Mouse (Mus musculus): ENCODE data around the gene Upb1.
"Not testable (repeated sequence)": the region's sequence is repeated elsewhere in the genome, so short reads cannot be mapped to it uniquely, and the experiment has no call there.

Upb1 gene

DNA sequence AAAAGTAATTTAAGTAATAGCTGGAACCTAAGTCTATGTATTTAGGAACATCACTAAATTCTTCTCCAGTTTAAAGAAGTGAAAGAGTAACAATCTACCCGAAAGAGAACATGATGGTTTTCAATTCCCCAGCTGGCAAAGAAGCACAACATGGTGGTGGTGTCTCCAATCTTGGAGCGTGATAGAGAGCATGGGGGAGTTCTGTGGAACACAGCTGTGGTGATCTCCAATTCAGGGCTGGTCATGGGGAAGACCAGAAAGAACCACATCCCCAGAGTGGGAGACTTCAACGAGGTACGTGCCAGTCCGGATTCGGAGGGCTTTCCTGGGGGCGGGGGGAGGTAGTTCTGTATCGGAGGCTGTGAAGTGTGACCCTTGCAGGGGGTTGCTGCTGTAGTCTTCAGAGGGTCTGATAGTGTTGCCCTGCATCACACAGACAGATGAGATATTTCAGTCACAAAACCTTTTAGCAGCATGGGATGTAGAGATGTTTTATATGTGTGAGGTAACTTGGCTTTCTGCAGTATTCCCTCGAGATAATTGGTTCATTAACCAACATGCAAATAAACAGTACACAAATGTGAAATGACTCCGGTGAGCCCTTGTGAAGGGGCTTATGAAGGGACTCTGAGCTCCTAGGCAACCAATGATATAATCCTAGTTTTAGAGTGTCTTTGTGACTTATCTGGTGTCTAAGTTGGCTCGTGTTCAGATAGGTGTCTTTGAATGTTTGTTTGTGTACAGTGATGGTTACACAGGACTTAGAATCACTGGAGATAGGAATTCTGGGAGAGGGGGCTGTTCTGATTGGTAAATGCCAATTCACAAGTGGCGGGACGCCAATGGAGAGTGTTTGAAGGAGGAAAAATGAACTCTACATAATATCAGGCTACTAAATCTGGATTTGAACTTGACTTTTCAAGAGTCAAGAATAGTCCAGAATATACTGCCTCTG, 27.4 kb downstream of the Upb1 start:
- DNase-seq = no peak

DNA sequence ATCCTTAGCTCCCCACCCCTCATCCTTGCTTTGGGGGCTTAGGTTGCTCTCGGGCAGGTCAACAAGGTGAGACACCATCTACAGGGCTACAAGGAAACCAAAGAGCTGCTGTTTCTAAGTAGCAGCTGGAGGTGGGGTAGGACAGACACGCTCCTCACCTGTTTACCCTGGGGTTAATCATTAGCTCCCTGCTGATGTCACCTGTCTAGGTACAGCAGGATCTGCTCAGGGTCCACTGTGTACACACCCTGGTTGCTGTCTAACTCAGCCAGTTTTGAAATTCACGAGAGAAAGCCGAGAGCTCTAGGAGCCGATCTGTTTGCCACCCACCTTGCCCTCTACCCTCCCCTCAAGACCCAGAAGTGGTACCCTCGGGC, 28.1 kb downstream of the Upb1 start:
- no peak for DNase-seq

DNA sequence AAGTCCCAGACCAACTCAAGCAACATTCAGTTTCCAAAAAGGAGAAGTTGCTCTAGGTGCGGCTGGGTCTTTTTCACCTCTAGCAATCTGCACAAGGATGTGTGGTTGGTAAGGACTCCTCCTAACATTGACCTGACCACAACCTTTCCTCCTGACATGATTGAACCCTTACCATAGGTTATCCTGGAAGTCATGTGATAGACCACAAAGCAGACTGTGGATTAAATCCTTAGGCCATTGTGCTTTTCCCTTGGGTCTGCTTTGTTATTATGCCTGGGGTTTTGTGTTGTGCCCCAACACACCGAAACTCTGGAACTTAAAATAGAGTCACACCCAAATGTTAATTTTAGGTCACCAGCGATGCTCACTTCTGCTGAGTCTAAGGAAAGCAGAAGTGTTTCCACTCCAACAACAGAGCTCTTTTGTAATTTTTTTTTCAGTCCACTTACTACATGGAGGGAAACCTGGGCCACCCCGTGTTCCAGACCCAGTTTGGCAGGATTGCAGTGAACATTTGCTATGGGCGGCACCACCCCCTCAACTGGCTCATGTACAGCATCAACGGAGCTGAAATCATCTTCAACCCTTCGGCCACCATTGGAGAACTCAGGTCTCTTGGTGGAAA, 28.7 kb downstream of the Upb1 start:
- no peak for DNase-seq

DNA sequence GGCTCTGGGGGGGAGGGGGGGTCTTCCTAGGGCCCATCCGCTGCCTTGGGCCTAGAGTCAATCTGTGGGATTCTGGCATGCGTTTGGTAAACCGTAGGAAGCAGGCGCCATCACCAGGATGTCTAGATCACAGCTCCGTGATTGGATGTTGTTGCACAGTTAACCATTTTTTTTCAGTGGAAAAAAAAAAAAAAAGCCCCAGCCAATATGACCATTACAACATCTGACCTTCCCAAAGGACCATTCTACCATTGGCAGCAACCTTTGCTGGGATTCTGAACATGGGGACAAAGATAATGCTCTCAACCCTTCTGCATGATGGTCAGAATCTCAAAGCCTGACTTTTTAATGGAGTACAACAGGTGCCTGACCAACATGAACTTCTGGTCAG, 29.2 kb downstream of the Upb1 start:
- DNase-seq = no peak

DNA sequence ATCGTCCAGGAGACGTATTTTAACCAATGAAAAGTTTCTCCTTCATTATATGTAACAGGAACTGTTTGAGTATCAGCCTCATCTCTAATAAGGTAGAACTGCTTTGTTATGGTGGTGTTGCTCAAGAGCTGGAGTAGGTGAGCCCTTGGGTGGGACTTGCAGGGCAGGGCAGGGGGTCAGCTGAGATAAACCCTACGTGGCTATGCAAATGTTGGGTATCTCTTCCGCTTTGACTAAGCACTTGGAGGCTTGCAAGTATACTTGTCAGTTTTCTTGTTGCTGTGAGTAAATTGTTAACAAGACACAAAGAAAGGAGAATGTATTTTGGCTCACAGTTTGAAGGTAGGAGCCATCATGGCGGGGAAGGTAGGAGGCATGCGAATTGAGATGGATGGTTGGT, 29.7 kb downstream of the Upb1 start:
- DNase-seq = no peak

DNA sequence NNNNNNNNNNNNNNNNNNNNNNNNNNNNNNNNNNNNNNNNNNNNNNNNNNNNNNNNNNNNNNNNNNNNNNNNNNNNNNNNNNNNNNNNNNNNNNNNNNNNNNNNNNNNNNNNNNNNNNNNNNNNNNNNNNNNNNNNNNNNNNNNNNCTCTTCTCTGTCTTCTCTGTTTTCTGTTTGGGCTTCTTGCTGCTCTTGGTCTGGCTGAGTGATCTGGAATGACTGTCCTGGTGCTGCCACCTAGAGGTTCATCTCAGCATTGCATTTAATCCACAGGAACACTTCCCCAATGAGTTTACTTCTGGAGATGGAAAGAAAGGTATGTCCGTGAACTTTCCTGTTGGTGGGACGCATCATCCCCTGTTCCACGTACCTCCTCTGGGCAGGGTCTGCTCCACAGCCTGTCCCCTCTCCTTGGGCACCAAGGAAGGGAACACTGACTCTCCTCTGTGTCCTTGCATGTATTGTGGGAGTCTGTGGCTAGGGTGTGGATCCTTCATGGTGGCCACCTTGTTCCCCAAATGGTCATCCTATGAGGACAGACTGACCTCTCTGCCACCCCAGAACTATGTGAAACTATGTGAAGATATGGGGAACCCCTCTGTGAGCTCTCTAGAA, 35.8 kb downstream of the Upb1 start:
- peak; percentile 95 for DNase-seq

DNA sequence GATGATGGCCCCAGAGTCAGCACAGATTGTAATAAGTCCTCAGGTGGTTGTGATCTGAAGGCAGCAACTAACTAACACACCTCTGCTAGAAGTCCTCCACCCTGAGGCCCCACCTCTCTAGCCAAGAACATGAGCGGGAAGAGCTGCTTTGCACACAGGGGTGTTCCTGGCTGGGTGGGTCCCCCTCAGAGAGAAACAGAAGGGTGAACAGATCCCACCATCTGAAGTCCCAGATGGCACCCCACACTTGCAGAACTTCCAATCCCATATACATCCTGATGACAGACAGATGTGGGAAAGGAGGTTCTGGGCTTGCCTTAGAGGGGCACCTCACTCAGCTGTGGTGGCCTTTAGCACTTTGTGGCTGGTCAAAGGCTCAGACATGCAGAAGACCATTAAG, 36.4 kb downstream of the Upb1 start:
- DNase-seq = no peak

DNA sequence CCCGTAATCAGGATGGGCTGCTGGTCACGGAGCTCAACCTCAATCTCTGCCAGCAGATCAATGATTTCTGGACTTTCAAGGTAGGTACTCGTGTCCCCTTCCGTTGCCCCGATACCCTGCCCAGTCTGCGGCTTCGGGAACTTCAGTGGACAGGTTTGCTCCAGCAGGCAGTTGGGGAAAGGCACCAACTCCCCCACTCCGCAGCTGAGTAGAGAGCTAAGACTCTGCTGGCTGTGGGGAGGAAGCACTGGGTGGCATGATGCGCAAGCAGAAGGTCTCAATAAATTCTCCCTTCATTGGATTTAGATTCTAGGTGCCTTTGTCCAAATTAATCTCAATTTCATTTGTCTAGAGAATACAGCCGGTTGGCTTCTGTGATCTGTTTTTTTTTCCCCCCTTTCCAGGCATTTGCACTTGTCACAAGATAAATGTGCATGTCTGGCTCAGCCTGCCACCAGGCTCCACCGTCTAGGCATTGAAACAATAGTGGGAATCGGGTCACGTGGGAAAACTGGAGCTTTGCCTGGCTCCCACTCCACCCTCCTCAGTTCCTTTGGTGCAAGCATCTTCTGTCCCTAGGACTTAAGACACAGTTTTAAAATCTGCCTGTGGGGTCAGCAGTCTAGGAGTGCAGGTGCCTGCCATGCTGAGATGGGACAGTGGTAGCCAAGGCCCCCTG, 37.4 kb downstream of the Upb1 start:
- peak; percentile 86 for DNase-seq

DNA sequence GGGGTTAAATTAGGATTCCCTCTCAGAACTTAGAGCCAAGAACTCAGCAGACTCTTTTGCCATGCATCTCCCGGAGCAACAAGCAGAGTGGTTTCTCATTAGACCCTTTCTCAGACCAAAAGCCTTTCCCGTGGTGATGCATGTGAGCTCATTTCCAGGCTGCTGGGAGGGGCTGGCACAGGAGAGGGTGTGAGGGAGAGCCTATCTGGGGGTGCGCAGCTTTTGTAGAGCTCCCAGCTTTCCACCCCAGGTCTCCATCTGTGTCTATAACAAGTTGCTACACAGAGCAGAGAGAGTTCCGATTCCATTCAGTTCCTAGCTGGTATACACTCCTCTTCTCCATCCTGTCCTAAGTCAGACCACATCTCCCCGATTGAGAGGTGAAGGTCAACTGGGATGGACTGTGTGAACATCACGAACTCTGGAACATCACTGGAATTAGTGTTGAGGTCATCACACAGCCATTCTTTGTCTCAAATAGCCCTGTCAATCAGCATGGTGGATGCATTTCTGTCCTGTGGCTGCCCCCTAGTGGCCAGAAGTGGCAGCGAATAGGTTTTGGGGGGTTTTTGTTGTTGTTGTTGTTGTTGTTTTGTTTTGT, 38.4 kb downstream of the Upb1 start:
- peak; percentile 61 for DNase-seq

DNA sequence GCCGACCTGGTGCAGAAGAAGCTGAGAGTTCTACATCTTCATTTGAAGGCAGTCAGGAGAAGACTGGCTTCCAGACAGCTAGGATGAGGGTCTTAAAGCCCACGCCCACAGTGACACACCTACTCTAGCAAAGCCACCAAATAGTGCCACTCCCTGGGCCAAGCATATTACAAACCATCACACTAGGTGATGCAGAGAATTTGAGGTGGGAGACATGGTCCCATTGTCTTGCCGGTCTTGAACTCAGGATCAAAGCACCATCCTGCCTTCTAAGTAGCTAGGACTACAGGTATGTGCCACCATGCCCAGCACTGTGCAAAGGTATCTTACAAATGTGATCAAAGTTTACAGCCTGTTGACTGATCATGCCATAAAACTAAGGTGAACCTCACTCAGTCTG, 39.8 kb downstream of the Upb1 start:
- no peak for DNase-seq

DNA sequence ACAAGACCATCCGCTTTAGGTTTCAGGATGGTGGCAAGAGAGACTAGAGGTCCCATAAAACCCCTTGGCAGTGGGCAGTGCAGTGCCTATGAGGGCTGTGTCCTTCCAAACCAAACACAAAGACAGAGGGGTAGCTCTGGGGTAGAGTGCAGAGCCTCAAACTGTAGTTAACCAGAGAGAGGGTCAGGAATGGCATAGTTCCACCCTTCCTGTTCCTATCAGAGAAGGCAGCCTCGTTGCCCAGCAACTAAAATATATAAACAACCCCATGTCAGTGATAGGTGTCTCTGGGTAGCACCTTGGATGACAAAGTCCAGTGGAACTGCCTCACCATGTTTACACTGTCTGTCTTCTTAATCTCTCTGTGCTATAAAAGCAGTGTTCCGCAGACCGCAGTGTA, 40.9 kb downstream of the Upb1 start:
- DNase-seq = no peak

DNA sequence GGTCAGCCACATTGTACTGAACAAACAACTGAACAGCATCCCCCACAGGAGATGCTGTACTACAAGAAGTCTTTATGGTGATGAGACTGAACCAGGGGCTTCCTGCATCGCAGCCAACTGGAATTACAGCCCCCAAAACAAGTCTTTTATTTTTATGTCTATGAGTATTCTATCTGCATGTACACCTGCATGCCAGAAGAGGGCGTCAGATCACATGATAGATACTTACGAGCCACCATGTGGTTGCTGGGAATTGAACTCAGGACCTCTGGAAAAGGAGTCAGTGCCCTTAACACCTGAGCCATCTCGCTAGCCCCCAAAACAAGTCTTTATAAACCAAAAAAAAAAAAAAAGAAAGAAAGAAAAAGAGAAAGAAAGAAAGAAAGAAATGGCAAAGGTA, 42.1 kb downstream of the Upb1 start:
- DNase-seq = no peak

DNA sequence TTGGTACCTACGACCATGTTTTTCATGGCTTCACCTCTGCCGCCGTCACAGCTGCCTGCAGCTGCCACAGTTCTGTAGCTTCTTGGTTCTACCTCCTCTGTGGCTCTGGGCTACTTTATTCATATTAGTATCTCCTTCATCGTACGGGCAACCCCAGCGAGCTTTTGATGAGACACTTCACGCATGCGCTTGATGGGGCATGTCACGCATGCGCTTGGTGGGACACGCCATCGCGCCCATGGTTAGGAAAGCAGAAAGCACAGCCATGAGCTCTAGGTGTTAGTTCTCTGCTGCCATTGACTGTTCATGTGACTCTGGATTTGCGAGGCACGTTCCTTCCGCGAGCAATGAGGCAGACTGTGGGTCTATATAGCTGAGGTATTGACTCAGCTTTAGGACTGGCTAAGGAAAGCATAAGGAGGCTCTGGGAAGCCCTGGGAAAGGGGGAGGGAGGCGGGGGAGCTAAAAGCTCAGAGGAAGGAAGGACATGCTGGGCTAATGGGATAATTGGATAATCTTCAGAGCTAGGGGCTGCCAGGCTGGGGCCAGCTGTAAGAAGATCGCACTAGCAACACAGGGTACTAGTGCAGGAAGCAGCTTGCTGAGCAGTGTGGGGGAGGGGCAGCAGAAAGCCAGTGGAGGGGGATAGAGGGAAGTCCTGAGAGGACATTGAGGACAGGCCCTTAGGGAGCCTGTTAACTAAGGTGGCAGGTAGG, 43.4 kb downstream of the Upb1 start:
- DNase-seq = no peak

DNA sequence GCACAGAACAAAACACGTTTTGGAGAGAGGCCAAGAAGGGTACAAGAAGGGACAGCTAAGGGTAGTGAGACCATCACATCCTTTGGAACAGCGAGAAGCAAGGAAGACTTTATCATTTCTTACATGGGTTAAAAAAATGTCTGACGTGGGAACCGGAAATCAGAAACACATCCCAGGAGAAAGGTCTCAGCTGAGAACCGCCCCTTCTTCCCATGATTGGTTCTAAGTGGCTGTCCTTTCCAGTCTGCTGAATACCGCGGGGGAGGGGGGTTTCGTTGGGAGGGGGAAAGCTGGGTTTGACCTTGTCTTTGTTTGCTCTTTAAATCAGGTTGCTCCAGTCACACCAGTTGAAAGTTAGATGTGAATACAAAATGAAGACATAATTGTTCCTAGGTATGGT, 44.1 kb downstream of the Upb1 start:
- no peak for DNase-seq

DNA sequence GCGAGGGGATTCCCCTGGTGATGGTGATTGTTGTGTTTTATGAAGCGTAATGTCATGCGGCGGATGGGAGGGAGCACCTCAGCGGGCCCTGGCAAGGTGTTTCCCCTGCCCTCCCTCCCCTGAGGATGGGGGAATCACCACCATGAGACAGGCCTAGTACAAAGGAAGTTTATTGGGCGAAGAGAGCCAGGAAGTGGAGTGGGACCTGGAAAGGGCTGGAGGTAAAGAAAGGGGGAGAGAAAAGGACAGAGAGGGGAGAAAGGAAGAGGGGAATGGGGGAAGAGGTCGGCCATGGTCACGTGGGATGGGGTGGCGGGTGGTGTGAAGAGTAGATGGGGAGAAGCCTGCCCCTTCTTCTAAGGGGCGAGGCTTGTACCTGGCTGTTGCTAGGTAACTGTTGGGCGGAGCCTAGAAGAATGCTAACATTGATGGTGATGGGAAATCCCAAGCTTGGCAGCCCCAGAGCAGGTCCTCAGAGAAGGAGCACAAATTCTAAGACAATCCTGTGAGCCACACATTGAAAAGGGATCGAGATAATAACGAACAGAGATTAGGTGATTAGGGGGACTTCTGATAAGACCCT, 45.7 kb downstream of the Upb1 start:
- DNase-seq = no peak

DNA sequence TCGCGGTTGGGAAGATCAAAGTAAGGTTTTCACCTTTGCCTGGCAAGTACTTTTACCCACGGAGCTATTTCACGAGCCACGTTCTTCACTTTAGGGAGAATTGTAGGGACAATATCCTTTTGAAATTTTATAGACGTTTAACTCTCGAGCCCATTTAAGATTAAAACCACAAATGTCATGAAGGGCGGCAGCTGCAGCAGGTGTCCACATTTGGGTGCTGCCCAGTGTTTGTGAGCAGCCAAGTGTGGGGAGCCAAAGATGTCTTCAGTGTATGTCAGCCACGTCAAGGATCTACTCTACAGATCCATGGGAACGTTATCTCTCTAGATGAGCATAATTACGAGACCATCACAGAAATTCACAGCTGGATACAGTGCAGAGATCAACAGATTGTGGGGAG, 46.6 kb downstream of the Upb1 start:
- no peak for DNase-seq

DNA sequence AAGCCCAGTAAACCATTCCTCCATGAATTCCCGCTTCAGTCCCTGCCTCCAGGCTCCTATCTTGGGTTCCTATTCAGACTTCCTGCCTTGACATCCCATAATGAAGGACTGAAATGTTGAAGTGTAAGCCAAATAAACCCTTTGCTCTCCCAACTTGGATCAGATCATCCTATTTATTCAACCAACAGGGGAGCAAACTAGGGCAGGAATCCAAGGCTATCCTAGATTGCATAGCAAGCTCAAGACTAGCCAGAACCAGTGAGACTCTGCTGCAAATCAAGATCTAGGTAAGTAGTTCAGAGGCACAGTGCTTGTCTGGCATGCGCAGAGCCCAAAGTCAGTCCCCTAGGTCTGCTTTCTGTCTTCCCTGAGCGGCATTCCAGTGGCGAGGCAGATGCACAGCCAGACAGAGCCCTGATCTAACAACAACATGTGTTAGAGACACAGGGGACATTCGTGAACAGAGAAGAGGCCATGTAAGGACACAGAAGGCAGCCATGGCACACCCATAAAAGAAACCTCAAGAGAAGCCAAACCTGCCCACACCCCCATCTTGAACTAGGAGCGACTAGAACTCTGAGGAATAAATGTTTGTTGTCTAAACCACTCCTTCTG, 48.0 kb downstream of the Upb1 start:
- DNase-seq = no peak

DNA sequence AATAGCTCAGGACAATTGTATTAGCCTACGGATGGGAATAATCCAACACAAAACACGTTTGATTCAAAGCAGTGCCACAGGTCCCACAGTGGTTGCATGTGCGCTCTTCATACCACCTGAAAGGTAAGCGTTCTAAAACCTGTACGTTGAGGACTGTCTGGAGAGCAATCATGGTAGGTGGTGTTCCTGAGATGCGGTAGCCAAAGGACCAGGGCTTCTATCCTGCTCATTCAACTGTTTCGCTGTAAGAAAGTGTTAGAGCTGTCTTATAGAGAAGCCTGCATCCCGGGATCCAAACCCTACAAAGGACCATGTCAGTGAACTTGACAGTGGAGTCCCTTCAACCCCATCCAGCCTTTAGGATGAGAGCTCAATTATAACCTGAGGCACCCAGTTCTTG, 49.4 kb downstream of the Upb1 start:
- DNase-seq = no peak

DNA sequence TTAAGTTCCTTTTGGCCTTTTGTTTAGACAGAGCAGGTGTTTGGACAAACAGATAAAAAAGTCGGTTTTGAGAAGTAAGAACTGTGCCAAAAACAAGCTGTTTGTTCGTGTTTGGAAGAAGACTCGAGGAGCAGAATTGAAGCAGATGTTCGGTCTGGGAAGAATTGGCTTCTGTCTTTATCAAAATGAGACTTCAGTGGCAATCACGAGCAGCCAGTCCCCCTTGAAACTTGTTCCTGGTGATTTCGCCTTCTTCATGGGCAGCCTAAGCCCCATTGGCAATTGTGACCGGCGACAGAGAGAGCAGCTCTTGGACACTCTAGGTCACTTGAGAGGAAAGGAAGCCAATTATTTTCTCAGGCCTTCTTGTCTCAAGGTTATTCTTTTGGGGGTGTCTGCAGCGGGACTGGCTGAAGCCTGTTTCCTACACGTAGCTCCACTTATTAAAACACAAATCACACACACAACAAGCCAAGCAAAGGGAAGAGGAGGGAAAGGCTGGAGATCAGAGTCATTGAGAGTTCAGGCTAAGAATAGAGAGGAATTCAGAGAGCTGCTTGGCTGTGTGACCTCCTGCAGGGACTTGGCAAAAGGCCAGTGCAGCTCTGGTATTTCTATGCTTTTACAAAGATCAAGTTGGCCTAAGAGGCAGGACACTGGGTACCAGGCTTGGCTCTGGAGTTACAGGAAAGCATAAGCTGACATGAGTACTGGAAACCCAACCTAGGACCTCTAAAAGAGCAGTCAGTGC, 50.3 kb downstream of the Upb1 start:
- DNase-seq = peak; percentile 75

DNA sequence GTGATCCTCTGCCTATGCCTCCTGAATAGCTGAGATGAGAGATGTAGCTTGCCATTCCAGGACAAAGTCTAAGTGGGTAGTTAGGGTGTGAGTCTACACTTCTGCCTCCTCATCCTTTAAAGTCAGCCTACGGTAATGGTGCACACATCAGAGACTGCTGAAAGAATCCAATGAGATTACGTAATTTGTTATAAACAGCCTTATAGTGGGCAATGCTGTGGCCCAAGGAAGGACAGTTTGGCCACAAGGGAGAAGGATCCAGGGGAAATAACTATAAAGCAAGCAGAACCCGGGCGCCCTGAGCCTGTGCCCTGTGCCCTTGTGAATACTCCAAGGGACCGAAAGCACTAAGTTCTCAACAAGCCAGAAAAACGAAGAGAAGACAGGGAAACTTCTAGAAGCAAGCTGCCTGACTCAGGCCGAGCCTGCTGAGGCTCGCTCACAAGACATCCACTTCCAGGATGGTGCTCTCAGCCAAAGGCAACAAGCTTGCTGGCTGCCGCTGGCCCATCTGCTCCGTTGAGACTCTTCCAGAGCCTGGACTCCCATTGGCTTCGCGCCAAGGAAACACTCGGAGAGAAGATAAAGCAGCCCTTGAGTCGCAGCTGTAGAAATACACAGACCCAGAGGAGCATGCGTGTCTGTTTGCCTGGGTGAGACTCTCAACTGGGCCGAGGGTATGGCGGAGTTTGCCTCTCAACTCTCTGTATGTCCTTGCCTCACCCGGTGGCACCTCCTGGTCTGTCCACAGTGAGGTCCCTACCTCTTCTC, 55.3 kb downstream of the Upb1 start:
- DNase-seq = not testable (repeated sequence)
